Mouse (Mus musculus): ENCODE data around the gene Gm20662.

Gm20662 gene

DNA sequence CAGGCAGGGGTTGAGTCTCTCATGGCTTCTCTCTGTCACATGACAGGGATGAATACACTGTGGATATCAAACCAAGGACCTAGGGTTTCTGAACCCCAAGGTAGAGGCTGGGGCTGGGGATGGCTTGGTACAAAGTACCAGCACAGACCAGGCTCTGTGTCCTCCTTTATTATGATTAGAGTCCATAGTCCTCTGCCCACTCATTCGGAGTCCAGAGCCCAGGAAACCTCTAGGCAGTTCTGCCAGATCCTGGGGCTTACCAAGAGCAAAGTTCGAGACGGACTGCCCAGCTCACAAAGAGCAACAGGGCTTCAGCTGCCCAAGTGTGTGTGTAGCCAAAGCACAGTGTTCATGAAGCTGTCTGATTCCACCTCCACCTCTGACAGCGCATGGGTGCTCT lies 89.1 kb downstream of the Gm20662 start:
- in situ Hi-C loops (cut with MseI, MboI): no loop called here

DNA sequence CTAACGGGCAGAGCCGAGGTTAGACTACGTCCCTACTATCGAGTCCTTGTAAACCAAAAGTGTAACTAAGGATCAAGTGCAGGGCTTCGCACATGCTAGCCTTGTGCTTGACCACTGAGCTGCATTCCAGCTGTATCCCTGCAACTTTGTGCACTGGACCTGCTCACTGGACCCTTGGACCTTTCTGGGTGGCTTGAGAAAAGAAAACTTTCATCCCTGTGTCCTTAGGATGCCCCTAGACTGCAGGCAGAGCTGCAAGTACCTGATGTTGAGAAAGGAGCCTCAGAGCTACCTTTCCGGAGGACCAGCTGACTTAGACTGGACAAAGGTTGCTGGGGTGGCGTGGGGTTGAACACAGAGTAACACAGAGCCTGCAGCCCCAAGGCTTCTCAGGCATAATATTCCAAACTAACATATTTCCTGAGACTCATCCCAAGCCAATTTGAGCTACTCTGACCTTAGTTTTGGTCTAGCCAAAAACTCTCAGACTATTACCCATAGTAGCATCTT lies 94.5 kb downstream of the Gm20662 start:
- in situ Hi-C loops (cut with MseI, MboI): no loop called here

DNA sequence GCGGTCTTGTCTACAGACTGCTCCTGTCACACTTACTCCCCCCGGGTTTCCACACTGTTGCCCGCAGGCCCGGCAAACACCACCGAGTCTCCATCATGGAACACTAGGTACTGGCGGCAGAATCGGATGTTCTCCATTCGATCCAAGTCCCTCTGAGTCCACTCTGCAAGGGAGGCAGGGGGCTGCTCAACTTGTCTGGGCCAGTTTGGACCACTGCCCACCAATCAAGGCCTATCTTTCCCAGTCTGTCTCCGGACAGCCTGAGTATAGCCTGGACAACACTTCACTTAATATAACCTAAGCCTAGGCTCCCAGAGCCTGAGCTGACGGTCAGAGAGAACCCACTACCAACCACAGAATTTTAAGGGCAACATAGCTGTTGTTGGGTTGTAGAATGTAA lies 97.4 kb downstream of the Gm20662 start:
- in situ Hi-C loops (cut with MseI, MboI): no loop called here

DNA sequence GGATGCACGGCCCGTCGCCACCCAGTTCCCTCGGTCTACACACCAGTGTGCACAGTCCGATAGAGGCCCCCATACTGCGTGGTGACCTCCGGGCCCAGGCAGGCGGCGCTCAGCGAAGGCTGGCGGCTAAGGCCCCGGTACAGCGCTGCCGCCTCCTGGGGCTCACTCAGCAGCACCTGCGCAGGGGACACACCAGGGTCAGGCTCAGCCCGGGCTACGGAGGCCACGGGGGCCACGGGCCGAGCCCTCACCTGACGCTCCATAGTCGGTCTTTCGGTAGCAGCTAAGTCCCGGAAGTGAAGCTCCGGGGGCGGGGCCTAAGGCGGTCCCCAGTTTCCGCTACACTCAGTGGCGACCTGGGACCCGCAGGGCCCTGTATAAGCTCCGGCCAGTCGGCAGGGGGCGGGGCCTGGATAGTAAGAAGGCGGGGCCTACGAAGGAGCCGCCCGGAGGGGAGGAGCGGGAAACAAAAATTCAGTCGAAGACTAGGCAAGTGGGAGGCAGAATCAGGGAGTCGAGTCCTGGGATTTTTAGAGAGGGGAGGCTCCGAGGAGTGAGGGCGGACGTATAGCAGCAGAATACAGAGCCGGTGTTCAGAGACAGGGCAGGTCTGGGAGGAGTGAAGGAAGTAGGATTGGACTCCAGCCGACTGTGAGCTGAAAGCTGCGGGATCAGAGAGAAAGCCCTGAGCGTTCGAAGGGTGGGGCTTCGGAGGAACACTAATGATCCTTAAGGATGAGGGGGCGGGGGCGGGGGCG lies 98.2 kb downstream of the Gm20662 start, which contains the start of gene Apeh:
Gene Apeh, minus strand, starts transcription at position 423 of the 758 bp plus-strand sequence.
- in situ Hi-C loops (cut with MseI, MboI): no loop called here

Data from mouse trophoblast stem cell (cell line).